Mouse (Mus musculus) kidney, adult 2 months (tissue): Measurements from ENCODE around the gene Crebl2. TPM values are rescaled to one million over a fixed set of nuclear protein-coding genes. Genes with fewer than 3 reads are reported as not detected.

Source experiments
- DNase-seq: peaks from one replicate; pipeline ENCODE4 v3.0.0; 2021
- H3K27ac ChIP-seq: fragments of 200-500 bp; 2 replicates; pipeline ENCODE4 v1.5.1; 2012; ENCODE audit warnings: low read depth, low read length, control low read depth, inconsistent platforms; ENCODE audit not compliant: insufficient read depth
- H3K27me3 ChIP-seq: fragments of 200-500 bp; replicated peaks from 2 replicates; pipeline ENCODE4 v1.6.1; 2012; ENCODE audit warnings: mild to moderate bottlenecking, moderate library complexity, low read length, inconsistent platforms; ENCODE audit not compliant: control insufficient read depth, insufficient read depth
- H3K36me3 ChIP-seq: fragments of 200-500 bp; 2 replicates; pipeline ENCODE4 v1.6.1; 2012; ENCODE audit warnings: mild to moderate bottlenecking, moderate library complexity, low read length, inconsistent platforms; ENCODE audit not compliant: control insufficient read depth, insufficient read depth
- H3K4me1 ChIP-seq: fragments of 200-500 bp; 2 replicates; pipeline ENCODE4 v1.6.1; 2011; ENCODE audit warnings: low read length; ENCODE audit not compliant: control insufficient read depth, insufficient read depth
- H3K4me3 ChIP-seq: fragments of 200-500 bp; 2 replicates; pipeline ENCODE4 v1.5.1; 2011; ENCODE audit warnings: mild to moderate bottlenecking, low read depth, low read length, control low read depth; ENCODE audit not compliant: insufficient read depth
- CTCF ChIP-seq: fragments of 200-500 bp; conservative IDR thresholded peaks from 2 replicates; pipeline ENCODE4 v1.5.1; 2011; ENCODE audit warnings: low read depth, mild to moderate bottlenecking, control low read depth, low read length, moderate library complexity, mixed read lengths; ENCODE audit not compliant: insufficient read depth, insufficient read length
- POLR2A ChIP-seq: fragments of 200-500 bp; IDR thresholded peaks from one replicate; pipeline ENCODE4 v1.6.1; 2011; ENCODE audit warnings: low read depth, low read length, control low read depth
- WGBS: fragments of 180-500 bp; shearing (Covaris S2); methylation state at CpG from one replicate; pipeline ENCODE4 v1.1.7; 2018; 5-methylcytosine and 5-hydroxymethylcytosine counted together
- polyA plus RNA-seq: library from polyadenylated mRNA; depleted of rRNA; stranded (reverse); fragments of >200 nt; gene quantifications from 2 replicates; pipeline ENCODE4 v1.2.3, GENCODE M21; 2012

Gene Crebl2
- polyA plus RNA-seq, 1 experiment, result 26.1 TPM

GRCm38 (mm10) chr6:134870887-134871286, 40.9 kb downstream of the Crebl2 start:
- Histone ChIP-seq H3K36me3 (no peaks in the 10 kb centered on the region; the same call in 1 of the 2 replicates), H3K4me3 (no peak overlapping the region), H3K27me3 (no peaks in the 10 kb centered on the region), H3K4me1 (peaks cover 10% of the 10 kb centered on the region), H3K27ac (no peak overlapping the region)
- WGBS, result 92% methylated on average over 4 of the region's 4 CpGs
- TF ChIP-seq POLR2A (no peak), CTCF (no peak)
- no peak for DNase-seq

DNA sequence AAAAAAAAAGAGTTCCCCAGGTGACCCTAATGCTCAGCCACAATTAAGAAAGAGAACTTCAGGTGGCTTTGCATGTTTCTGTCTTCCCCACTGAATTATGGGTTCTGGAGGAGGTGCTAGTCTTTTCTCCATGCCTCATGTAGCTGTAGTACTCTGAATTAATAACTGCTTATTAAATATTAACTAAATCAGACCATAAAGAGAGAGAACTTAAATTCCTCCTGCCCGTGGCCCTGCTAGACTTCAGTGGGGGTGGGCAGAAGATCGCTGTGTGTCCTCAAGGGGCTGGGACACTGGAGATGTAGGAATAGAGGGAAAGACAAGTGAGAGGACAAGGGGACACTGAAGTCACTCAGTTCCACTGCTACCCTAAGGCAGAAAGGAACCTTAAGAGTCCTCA, 42.3 kb downstream of the Crebl2 start:
- 40% methylated on average over 2 of the region's 2 CpGs for WGBS
- TF ChIP-seq CTCF (no peak), POLR2A (no peak)
- peak overlapping the region; percentile 78 for H3K27ac ChIP-seq

GRCm38 (mm10) chr6:134873018-134873417, 43.1 kb downstream of the Crebl2 start:
- H3K27ac ChIP-seq, result no peak overlapping the region
- no peaks in the 10 kb centered on the region; the same call in 1 of the 2 replicates for H3K36me3 ChIP-seq
- TF ChIP-seq POLR2A (no peak), CTCF (0 out of 2 replicates have a peak, but pooled peaks have one; percentile 17)
- whole genome bisulfite sequencing, result 61% methylated on average over 2 of the region's 2 CpGs
- no peak overlapping the region for H3K4me3 ChIP-seq
- peaks cover 10% of the 10 kb centered on the region for H3K4me1 ChIP-seq
- peak; percentile 83 for DNase-seq
- H3K27me3 ChIP-seq, result no peaks in the 10 kb centered on the region

More for the DNA sequence above, 42.3 kb downstream of the Crebl2 start:
- H3K27me3 ChIP-seq, result no peaks in the 10 kb centered on the region
- no peaks in the 10 kb centered on the region; the same call in 1 of the 2 replicates for H3K36me3 ChIP-seq
- H3K4me3 ChIP-seq, result no peak overlapping the region
- peaks cover 10% of the 10 kb centered on the region for H3K4me1 ChIP-seq
- peak; percentile 56 for DNase-seq

DNA sequence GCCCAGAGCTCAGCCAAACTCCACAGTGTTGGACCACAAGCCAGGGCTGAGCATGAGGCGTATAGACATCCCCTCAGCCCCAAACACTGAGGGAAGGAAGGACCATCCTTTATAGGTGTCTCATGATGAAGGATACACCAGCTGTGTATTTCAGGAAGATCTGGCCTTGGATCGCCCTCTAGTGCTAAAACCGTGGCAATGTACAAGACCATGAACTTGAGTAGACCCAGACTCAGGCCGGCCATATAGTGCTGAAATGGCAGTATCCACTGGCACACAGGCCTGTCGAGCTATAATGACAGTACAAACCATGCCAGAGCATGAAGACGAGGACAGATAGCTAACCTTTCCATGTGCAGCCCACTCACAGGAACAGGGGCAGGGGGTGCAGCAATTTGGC, 46.8 kb downstream of the Crebl2 start:
- TF ChIP-seq POLR2A, result no peak
- peak; percentile 56 for TF ChIP-seq CTCF
- Histone ChIP-seq H3K4me3 (no peak overlapping the region), H3K27ac (no peak overlapping the region), H3K27me3 (no peaks in the 10 kb centered on the region), H3K36me3 (no peaks in the 10 kb centered on the region), H3K4me1 (peaks cover 7% of the 10 kb centered on the region)
- DNase-seq, result peak; percentile 70
- WGBS, result 54% methylated on average over 6 of the region's 6 CpGs

- no peak for DNase-seq
- H3K4me3 ChIP-seq, result no peak overlapping the region
- TF ChIP-seq POLR2A (no peak), CTCF (no peak)
- no peaks in the 10 kb centered on the region for H3K36me3 ChIP-seq
- 94% methylated on average over 4 of the region's 4 CpGs for WGBS
- H3K27ac ChIP-seq, result no peak overlapping the region
- peaks cover 2% of the 10 kb centered on the region; the same call in 1 of the 2 replicates for H3K4me1 ChIP-seq
- no peaks in the 10 kb centered on the region for H3K27me3 ChIP-seq
These were observed 47.3 kb downstream of the Crebl2 start for GRCm38 (mm10) chr6:134877276-134877675.

GRCm38 (mm10) chr6:134877892-134878291, 47.9 kb downstream of the Crebl2 start:
- no peak for TF ChIP-seq POLR2A
- no peak for TF ChIP-seq CTCF
- no peaks in the 10 kb centered on the region; the same call in 1 of the 2 replicates for H3K4me1 ChIP-seq
- WGBS, result 85% methylated on average over 1 of the region's 1 CpGs
- H3K27me3 ChIP-seq, result no peaks in the 10 kb centered on the region
- no peak overlapping the region for H3K27ac ChIP-seq
- no peak overlapping the region for H3K4me3 ChIP-seq
- DNase-seq, result no peak
- H3K36me3 ChIP-seq, result no peaks in the 10 kb centered on the region

GRCm38 (mm10) chr6:134879556-134879955, 49.6 kb downstream of the Crebl2 start:
- 82% methylated on average over 5 of the region's 5 CpGs for WGBS

More at GRCm38 (mm10) chr6:134879556-134879955, 49.6 kb downstream of the Crebl2 start:
- Histone ChIP-seq H3K4me3 (no peak overlapping the region), H3K27me3 (no peaks in the 10 kb centered on the region), H3K27ac (no peak overlapping the region), H3K4me1 (no peaks in the 10 kb centered on the region), H3K36me3 (no peaks in the 10 kb centered on the region)
- no peak for TF ChIP-seq CTCF
- no peak for TF ChIP-seq POLR2A
- DNase-seq, result no peak
